Mouse (Mus musculus): ENCODE results near the gene Phf20. TPM values are rescaled to one million over a fixed set of nuclear protein-coding genes. Genes with fewer than 3 reads are reported as not detected.

Phf20 gene
- polyA plus RNA-seq, 2 experiments: 19.5 to 69.0 TPM

- no peak for DNase-seq (ENCODE audit: low spot score)
- Histone ChIP-seq H3K27ac (replicated peaks; ENCODE audit: low read depth, low read length) (no peak overlapping the region), H3K27me3 (ENCODE audit: control insufficient read depth, insufficient read depth, low read length) (no peaks in the 10 kb centered on the region), H3K9ac (ENCODE audit: low read depth, low read length, severe bottlenecking) (no peak overlapping the region), H3K36me3 (ENCODE audit: control insufficient read depth, insufficient read depth, low read length) (no peaks in the 10 kb centered on the region), H3K4me3 (replicated peaks; ENCODE audit: low read length) (no peak overlapping the region), H3K9me3 (ENCODE audit: control insufficient read depth, low read length) (no peaks in the 10 kb centered on the region), H3K4me1 (ENCODE audit: control insufficient read depth, insufficient read depth, low read length) (peaks cover 3% of the 10 kb centered on the region; the same call in 1 of the 2 replicates), H3K4me2 (replicated peaks; ENCODE audit: low read depth, low read length, severe bottlenecking) (no peak overlapping the region)
- no peak for ATAC-seq (ENCODE audit: low FRiP score, low read depth)
- TF ChIP-seq POLR2A (IDR thresholded peaks at IDR 0.05; ENCODE audit: borderline replicate concordance, extremely low read depth, insufficient read depth, insufficient read length): no peak
- 84% methylated on average over 2 of the region's 2 CpGs for WGBS
Observed at GRCm38 (mm10) chr2:156192068-156192467, 4.2 kb upstream of the Phf20 start.

- Histone ChIP-seq H3K4me1 (ENCODE audit: control insufficient read depth, insufficient read depth, low read length) (peaks cover 9% of the 10 kb centered on the region; the same call in 1 of the 2 replicates), H3K36me3 (ENCODE audit: control insufficient read depth, insufficient read depth, low read length) (no peaks in the 10 kb centered on the region), H3K27me3 (ENCODE audit: control insufficient read depth, insufficient read depth, low read length) (no peaks in the 10 kb centered on the region), H3K4me3 (replicated peaks; ENCODE audit: low read length) (no peak overlapping the region), H3K4me2 (replicated peaks; ENCODE audit: low read depth, low read length, severe bottlenecking) (no peak overlapping the region), H3K27ac (replicated peaks; ENCODE audit: low read depth, low read length) (no peak overlapping the region), H3K9ac (ENCODE audit: low read depth, low read length, severe bottlenecking) (no peak overlapping the region), H3K9me3 (ENCODE audit: control insufficient read depth, low read length) (no peaks in the 10 kb centered on the region)
- ATAC-seq (ENCODE audit: low FRiP score, low read depth): no peak
- no peak for TF ChIP-seq POLR2A (IDR thresholded peaks at IDR 0.05; ENCODE audit: borderline replicate concordance, extremely low read depth, insufficient read depth, insufficient read length)
- no peak for DNase-seq (ENCODE audit: low spot score)
- WGBS: 63% methylated on average over 3 of the region's 3 CpGs
Observed at GRCm38 (mm10) chr2:156193066-156193862, 3.0 kb upstream of the Phf20 start.

- Histone ChIP-seq H3K4me2 (replicated peaks; ENCODE audit: low read depth, low read length, severe bottlenecking) (no peak overlapping the region), H3K9me3 (ENCODE audit: control insufficient read depth, low read length) (no peaks in the 10 kb centered on the region), H3K27me3 (ENCODE audit: control insufficient read depth, insufficient read depth, low read length) (no peaks in the 10 kb centered on the region), H3K4me1 (ENCODE audit: control insufficient read depth, insufficient read depth, low read length) (peaks cover 15% of the 10 kb centered on the region), H3K9ac (ENCODE audit: low read depth, low read length, severe bottlenecking) (no peak overlapping the region), H3K36me3 (ENCODE audit: control insufficient read depth, insufficient read depth, low read length) (no peaks in the 10 kb centered on the region), H3K27ac (replicated peaks; ENCODE audit: low read depth, low read length) (no peak overlapping the region), H3K4me3 (replicated peaks; ENCODE audit: low read length) (no peak overlapping the region)
- no peak for TF ChIP-seq POLR2A (IDR thresholded peaks at IDR 0.05; ENCODE audit: borderline replicate concordance, extremely low read depth, insufficient read depth, insufficient read length)
- no peak for DNase-seq (ENCODE audit: low spot score)
- ATAC-seq (ENCODE audit: low FRiP score, low read depth): no peak
Observed at GRCm38 (mm10) chr2:156194571-156194970, 1.7 kb upstream of the Phf20 start.

GRCm38 (mm10) chr2:156197129-156197911, 1.1 kb downstream of the Phf20 start:
- H3K9ac ChIP-seq (ENCODE audit: low read depth, low read length, severe bottlenecking): peak overlapping the region; percentile 78
- H3K27ac ChIP-seq (replicated peaks; ENCODE audit: low read depth, low read length): peak overlapping the region; percentile 91
- no peak for TF ChIP-seq POLR2A (IDR thresholded peaks at IDR 0.05; ENCODE audit: borderline replicate concordance, extremely low read depth, insufficient read depth, insufficient read length)
- H3K27me3 ChIP-seq (ENCODE audit: control insufficient read depth, insufficient read depth, low read length): no peaks in the 10 kb centered on the region
- DNase-seq (ENCODE audit: low spot score): no peak
- H3K9me3 ChIP-seq (ENCODE audit: control insufficient read depth, low read length): no peaks in the 10 kb centered on the region
- peaks cover 26% of the 10 kb centered on the region for H3K4me1 ChIP-seq (ENCODE audit: control insufficient read depth, insufficient read depth, low read length)
- H3K4me2 ChIP-seq (replicated peaks; ENCODE audit: low read depth, low read length, severe bottlenecking): peak overlapping the region; percentile 55
- H3K36me3 ChIP-seq (ENCODE audit: control insufficient read depth, insufficient read depth, low read length): 0 out of 2 replicates have a peak, but pooled peaks cover 3% of the 10 kb centered on the region
- no peak for ATAC-seq (ENCODE audit: low FRiP score, low read depth)
- WGBS: 6% methylated on average over 13 of the region's 17 CpGs
- peak overlapping the region; percentile 70 for H3K4me3 ChIP-seq (replicated peaks; ENCODE audit: low read length)

GRCm38 (mm10) chr2:156199944-156200343, 3.7 kb downstream of the Phf20 start:
- Histone ChIP-seq H3K27me3 (ENCODE audit: control insufficient read depth, insufficient read depth, low read length) (no peaks in the 10 kb centered on the region), H3K27ac (replicated peaks; ENCODE audit: low read depth, low read length) (no peak overlapping the region), H3K4me3 (replicated peaks; ENCODE audit: low read length) (no peak overlapping the region), H3K36me3 (ENCODE audit: control insufficient read depth, insufficient read depth, low read length) (peaks cover 12% of the 10 kb centered on the region; the same call in 1 of the 2 replicates), H3K4me1 (ENCODE audit: control insufficient read depth, insufficient read depth, low read length) (peaks cover 36% of the 10 kb centered on the region), H3K4me2 (replicated peaks; ENCODE audit: low read depth, low read length, severe bottlenecking) (peak overlapping the region; percentile 10; the same call in 1 of the 2 replicates), H3K9ac (ENCODE audit: low read depth, low read length, severe bottlenecking) (no peak overlapping the region), H3K9me3 (ENCODE audit: control insufficient read depth, low read length) (no peaks in the 10 kb centered on the region)
- no peak for DNase-seq (ENCODE audit: low spot score)
- no peak for TF ChIP-seq POLR2A (IDR thresholded peaks at IDR 0.05; ENCODE audit: borderline replicate concordance, extremely low read depth, insufficient read depth, insufficient read length)
- ATAC-seq (ENCODE audit: low FRiP score, low read depth): no peak
- 18% methylated on average over 3 of the region's 3 CpGs for WGBS

Data from limb, embryonic 14.5 days (tissue).